Mouse (Mus musculus): ENCODE measurements around the gene Pin4.

The Pin4 gene

GRCm38 (mm10) chrX:102156618-102157422 is 37.6 kb downstream of the Pin4 start, which contains the start of gene Ercc6l:
Gene Ercc6l, minus strand, starts transcription at chrX:102157091.
- DNase-seq (ENCODE audit: low spot score) = peak; percentile 93

- DNase-seq (ENCODE audit: low spot score) = no peak
These were observed 38.2 kb downstream of the Pin4 start for GRCm38 (mm10) chrX:102157423-102157791.

GRCm38 (mm10) chrX:102159778-102160177 is 40.5 kb downstream of the Pin4 start:
- peak; percentile 60 for DNase-seq (ENCODE audit: low spot score)

- no peak for DNase-seq (ENCODE audit: low spot score)
These were observed 41.3 kb downstream of the Pin4 start for GRCm38 (mm10) chrX:102160528-102160927.

- DNase-seq (ENCODE audit: low spot score) = no peak
These were observed 43.8 kb downstream of the Pin4 start for GRCm38 (mm10) chrX:102163096-102163495.

GRCm38 (mm10) chrX:102163529-102163928 is 44.3 kb downstream of the Pin4 start:
- DNase-seq (ENCODE audit: low spot score) = peak; percentile 29

- DNase-seq (ENCODE audit: low spot score) = no peak
These were observed 47.3 kb downstream of the Pin4 start for GRCm38 (mm10) chrX:102166521-102166920.

GRCm38 (mm10) chrX:102166986-102167385 is 47.7 kb downstream of the Pin4 start:
- DNase-seq (ENCODE audit: low spot score) = peak; percentile 62

GRCm38 (mm10) chrX:102169724-102170123 is 50.5 kb downstream of the Pin4 start:
- DNase-seq (ENCODE audit: low spot score) = peak; percentile 61

- no peak for DNase-seq (ENCODE audit: low spot score)
These were observed 50.9 kb downstream of the Pin4 start for GRCm38 (mm10) chrX:102170135-102170534.

- DNase-seq (ENCODE audit: low spot score) = no peak
These were observed 51.7 kb downstream of the Pin4 start for GRCm38 (mm10) chrX:102170900-102171299.

GRCm38 (mm10) chrX:102175538-102176287 is 56.5 kb downstream of the Pin4 start:
- no peak for DNase-seq (ENCODE audit: low spot score)
